Mouse (Mus musculus) kidney, embryonic 16.5 days (tissue): ENCODE data around the gene Gfap. TPM values are rescaled to one million over a fixed set of nuclear protein-coding genes. Genes with fewer than 3 reads are reported as not detected.
A peak's percentile ranks its signal among the peaks of the same experiment; 100 is the strongest.

Experiments used
- ATAC-seq: fragments of 200-750 bp; cut with Nextera tagmentation; 2 replicates; pipeline ENCODE4 v1.8.0; 2017; ENCODE audit warnings: moderate TSS enrichment; ENCODE audit not compliant: low FRiP score, low TSS enrichment
- H3K27ac ChIP-seq: fragments of 300-500 bp; sonication (generic); 2 replicates; pipeline ENCODE4 v1.5.1; 2014; ENCODE audit warnings: low read length
- H3K27me3 ChIP-seq: fragments of 300-500 bp; sonication (generic); 2 replicates; pipeline ENCODE4 v1.6.1; 2014; ENCODE audit warnings: low read length, control low read depth, mixed read lengths; ENCODE audit not compliant: insufficient read depth
- H3K36me3 ChIP-seq: fragments of 300-500 bp; sonication (generic); 2 replicates; pipeline ENCODE4 v1.6.1; 2014; ENCODE audit warnings: low read length, control low read depth, mixed read lengths; ENCODE audit not compliant: insufficient read depth
- H3K4me1 ChIP-seq: fragments of 300-500 bp; sonication (generic); 2 replicates; pipeline ENCODE4 v1.6.1; 2014; ENCODE audit warnings: low read length, control low read depth, mixed read lengths; ENCODE audit not compliant: insufficient read depth
- H3K4me2 ChIP-seq: fragments of 300-500 bp; sonication (generic); replicated peaks from 2 replicates; pipeline ENCODE4 v1.6.1; 2014; ENCODE audit warnings: low read depth, low read length
- H3K4me3 ChIP-seq: fragments of 300-500 bp; sonication (generic); 2 replicates; pipeline ENCODE4 v1.5.1; 2014; ENCODE audit warnings: mild to moderate bottlenecking, low read length
- H3K9ac ChIP-seq: fragments of 300-500 bp; sonication (generic); replicated peaks from 2 replicates; pipeline ENCODE4 v1.6.1; 2014; ENCODE audit warnings: low read length
- H3K9me3 ChIP-seq: fragments of 300-500 bp; sonication (generic); 2 replicates; pipeline ENCODE4 v1.6.1; 2016; ENCODE audit warnings: low read length, control low read depth
- WGBS: fragments of 180-500 bp; shearing (Covaris S2); extraction: QIAGEN DNeasy Blood & Tissue Kit; methylation state at CpG from one replicate; pipeline ENCODE4 v1.1.7; 2014; 5-methylcytosine and 5-hydroxymethylcytosine counted together
- polyA plus RNA-seq: library from polyadenylated mRNA; unstranded; fragments of >200 nt; fragmentation: Nextera tagmentation; extraction: Ambion mirVana; gene quantifications from 2 replicates; pipeline ENCODE4 v1.2.1, GENCODE M21; 2015

Gfap gene
- polyA plus RNA-seq, 1 experiment from 2014 or later = 0.41 TPM

- H3K27ac ChIP-seq = peak overlapping the region; percentile 84; the same call in 1 of the 2 replicates
- peaks cover 12% of the 10 kb centered on the region; the same call in 1 of the 2 replicates for H3K36me3 ChIP-seq
- H3K4me1 ChIP-seq = peaks cover 17% of the 10 kb centered on the region
- WGBS = 19% methylated on average over 13 of the region's 13 CpGs
- H3K9me3 ChIP-seq = no peaks in the 10 kb centered on the region
- peak overlapping the region; percentile 80 for H3K4me2 ChIP-seq
- H3K4me3 ChIP-seq = peak overlapping the region; percentile 86
- H3K9ac ChIP-seq = peak overlapping the region; percentile 86
- no peaks in the 10 kb centered on the region for H3K27me3 ChIP-seq
- no peak for ATAC-seq
These were observed 19.2 kb downstream of the Gfap start for GRCm38 (mm10) chr11:102881314-102882198.

GRCm38 (mm10) chr11:102880585-102881313 is 20.0 kb downstream of the Gfap start, which contains the start of the genes Eftud2 and Ccdc103:
Gene Eftud2 (minus strand): TSS chr11:102880985.
Gene Ccdc103 (plus strand): TSS chr11:102881204.
- Histone ChIP-seq H3K9ac (peak within 1 kb of the TSS; percentile 86), H3K36me3 (peaks cover 17% of the 10 kb centered on the region), H3K27ac (peak within 1 kb of the TSS; percentile 84), H3K9me3 (no peaks in the 10 kb centered on the region), H3K4me1 (peaks cover 17% of the 10 kb centered on the region), H3K27me3 (no peaks in the 10 kb centered on the region), H3K4me3 (peak within 1 kb of the TSS; percentile 86), H3K4me2 (peak within 1 kb of the TSS; percentile 80)
- ATAC-seq = peak; percentile 88
- WGBS = under 1% methylated on average over 62 of the region's 62 CpGs

GRCm38 (mm10) chr11:102879558-102879957 is 21.2 kb downstream of the Gfap start:
- ATAC-seq = no peak
- no peak overlapping the region; the same call in 1 of the 2 replicates for H3K4me3 ChIP-seq
- H3K9ac ChIP-seq = no peak overlapping the region

GRCm38 (mm10) chr11:102874801-102875334 is 25.8 kb downstream of the Gfap start:
- no peak for ATAC-seq
- no peak overlapping the region for H3K9ac ChIP-seq
- peaks cover 52% of the 10 kb centered on the region for H3K36me3 ChIP-seq
- H3K27ac ChIP-seq = no peak overlapping the region
- H3K4me2 ChIP-seq = no peak overlapping the region
- H3K27me3 ChIP-seq = no peaks in the 10 kb centered on the region
- H3K4me3 ChIP-seq = no peak overlapping the region
- H3K4me1 ChIP-seq = peaks cover 8% of the 10 kb centered on the region
- 89% methylated on average over 7 of the region's 7 CpGs for WGBS
- no peaks in the 10 kb centered on the region for H3K9me3 ChIP-seq

More at GRCm38 (mm10) chr11:102879558-102879957, 21.2 kb downstream of the Gfap start:
- no peak overlapping the region for H3K27ac ChIP-seq
- 48% methylated on average over 2 of the region's 2 CpGs for WGBS
- H3K9me3 ChIP-seq = no peaks in the 10 kb centered on the region
- no peaks in the 10 kb centered on the region for H3K27me3 ChIP-seq
- H3K36me3 ChIP-seq = peaks cover 28% of the 10 kb centered on the region
- H3K4me2 ChIP-seq = peak overlapping the region; percentile 80; the same call in 1 of the 2 replicates
- H3K4me1 ChIP-seq = peaks cover 17% of the 10 kb centered on the region

DNA sequence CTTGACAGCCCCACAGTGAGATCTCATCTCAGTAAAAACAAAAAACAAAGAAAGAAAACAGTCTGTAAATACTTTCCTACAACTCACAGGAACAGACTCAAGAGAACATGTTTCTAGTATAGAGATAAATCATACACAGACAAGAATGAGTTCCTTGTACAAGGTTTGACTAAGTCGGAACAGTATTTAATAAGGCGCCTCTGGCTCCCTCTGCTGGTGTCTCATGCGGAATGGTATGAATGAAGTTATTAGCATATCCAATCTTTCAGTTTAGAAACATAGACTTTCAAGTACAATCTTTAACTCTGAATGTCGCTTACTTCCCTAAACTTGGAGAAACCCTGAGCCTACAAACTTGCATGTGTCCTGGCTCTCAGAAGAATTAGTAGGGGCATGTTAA is 36.4 kb downstream of the Gfap start:
- Histone ChIP-seq H3K36me3 (peaks cover 65% of the 10 kb centered on the region), H3K4me1 (no peaks in the 10 kb centered on the region), H3K9me3 (no peaks in the 10 kb centered on the region), H3K27me3 (no peaks in the 10 kb centered on the region), H3K4me3 (no peak overlapping the region), H3K4me2 (no peak overlapping the region), H3K27ac (no peak overlapping the region), H3K9ac (no peak overlapping the region)
- WGBS = 32% methylated on average over 4 of the region's 4 CpGs
- no peak for ATAC-seq

DNA sequence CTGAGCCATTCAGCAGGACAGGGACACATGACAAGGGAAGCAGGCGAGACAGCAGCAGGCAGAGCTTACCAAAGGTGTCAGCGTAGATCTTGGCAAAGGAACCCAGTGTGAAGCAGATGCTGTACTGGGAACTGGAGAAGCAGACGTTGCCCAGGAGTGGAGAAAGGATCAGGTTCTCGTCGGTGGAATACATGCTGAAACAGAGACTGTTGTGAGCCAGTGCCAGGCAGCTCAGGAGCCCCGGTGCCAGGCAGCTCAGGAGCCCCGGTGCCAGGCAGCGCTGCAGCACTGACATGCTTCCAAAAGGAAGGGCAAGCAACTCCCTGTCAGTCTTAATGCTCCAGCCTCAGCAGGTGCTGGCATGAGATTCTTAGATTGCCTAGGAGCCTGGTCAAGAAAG is 40.8 kb downstream of the Gfap start:
- Histone ChIP-seq H3K27me3 (no peaks in the 10 kb centered on the region), H3K4me2 (no peak overlapping the region), H3K9me3 (no peaks in the 10 kb centered on the region), H3K36me3 (peaks cover 65% of the 10 kb centered on the region), H3K9ac (no peak overlapping the region), H3K4me1 (no peaks in the 10 kb centered on the region), H3K4me3 (no peak overlapping the region), H3K27ac (no peak overlapping the region)
- ATAC-seq = no peak
- WGBS = 90% methylated on average over 8 of the region's 8 CpGs

DNA sequence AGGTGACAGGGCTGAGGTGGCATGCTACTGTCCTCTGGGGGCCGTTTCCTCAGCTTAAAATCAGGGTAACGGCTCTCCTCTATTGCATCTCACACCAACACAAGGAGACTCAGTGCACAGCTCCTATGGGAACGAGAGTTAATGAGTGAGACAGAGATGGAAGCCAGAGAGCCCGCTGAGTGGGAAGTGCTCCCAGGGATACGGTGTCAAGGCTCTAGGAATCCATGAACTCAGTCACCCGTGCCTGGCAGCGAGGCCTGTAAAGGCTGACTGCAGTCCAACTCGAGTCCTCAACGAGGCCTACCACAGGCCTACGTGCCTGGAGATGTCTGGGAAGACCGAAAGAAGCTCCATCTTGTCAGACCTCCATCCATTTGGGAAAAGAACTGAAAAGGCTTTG is 41.8 kb downstream of the Gfap start:
- Histone ChIP-seq H3K4me3 (no peak overlapping the region), H3K36me3 (peaks cover 73% of the 10 kb centered on the region), H3K9me3 (no peaks in the 10 kb centered on the region), H3K9ac (no peak overlapping the region), H3K4me2 (no peak overlapping the region), H3K27me3 (no peaks in the 10 kb centered on the region), H3K4me1 (no peaks in the 10 kb centered on the region), H3K27ac (no peak overlapping the region)
- WGBS = 77% methylated on average over 11 of the region's 11 CpGs
- no peak for ATAC-seq

GRCm38 (mm10) chr11:102855941-102856340 is 44.8 kb downstream of the Gfap start:
- Histone ChIP-seq H3K36me3 (peaks cover 67% of the 10 kb centered on the region), H3K4me3 (no peak overlapping the region), H3K4me1 (no peaks in the 10 kb centered on the region), H3K9ac (no peak overlapping the region), H3K27me3 (no peaks in the 10 kb centered on the region), H3K27ac (no peak overlapping the region), H3K4me2 (no peak overlapping the region), H3K9me3 (no peaks in the 10 kb centered on the region)
- ATAC-seq = no peak
- 84% methylated on average over 6 of the region's 6 CpGs for WGBS

DNA sequence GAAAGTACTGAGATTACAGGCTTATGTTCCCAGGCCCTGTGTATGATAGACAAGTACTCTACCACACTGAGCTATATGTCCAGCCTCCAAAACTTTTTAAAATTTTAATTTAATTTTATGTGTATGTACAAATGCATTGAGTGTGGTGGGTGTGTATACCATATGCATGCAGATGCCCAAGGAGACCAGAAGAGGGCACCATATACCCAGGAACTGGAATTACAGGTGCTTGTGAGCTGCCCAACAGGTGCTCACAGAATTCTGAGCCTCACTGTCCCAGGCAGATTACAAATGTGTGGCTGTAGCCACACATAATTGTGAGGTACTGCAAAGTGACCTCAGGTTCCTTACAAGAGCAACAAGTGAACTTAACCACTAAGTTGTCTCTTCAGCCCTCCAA is 47.0 kb downstream of the Gfap start:
- H3K36me3 ChIP-seq = peaks cover 61% of the 10 kb centered on the region
- no peak for ATAC-seq
- H3K4me2 ChIP-seq = no peak overlapping the region
- no peaks in the 10 kb centered on the region for H3K27me3 ChIP-seq
- H3K9me3 ChIP-seq = no peaks in the 10 kb centered on the region
- H3K9ac ChIP-seq = no peak overlapping the region
- no peaks in the 10 kb centered on the region for H3K4me1 ChIP-seq
- no peak overlapping the region for H3K27ac ChIP-seq
- no peak overlapping the region for H3K4me3 ChIP-seq
